13 mouse cellular contexts compared by ENCODE assay signal in the genomic region with DNA sequence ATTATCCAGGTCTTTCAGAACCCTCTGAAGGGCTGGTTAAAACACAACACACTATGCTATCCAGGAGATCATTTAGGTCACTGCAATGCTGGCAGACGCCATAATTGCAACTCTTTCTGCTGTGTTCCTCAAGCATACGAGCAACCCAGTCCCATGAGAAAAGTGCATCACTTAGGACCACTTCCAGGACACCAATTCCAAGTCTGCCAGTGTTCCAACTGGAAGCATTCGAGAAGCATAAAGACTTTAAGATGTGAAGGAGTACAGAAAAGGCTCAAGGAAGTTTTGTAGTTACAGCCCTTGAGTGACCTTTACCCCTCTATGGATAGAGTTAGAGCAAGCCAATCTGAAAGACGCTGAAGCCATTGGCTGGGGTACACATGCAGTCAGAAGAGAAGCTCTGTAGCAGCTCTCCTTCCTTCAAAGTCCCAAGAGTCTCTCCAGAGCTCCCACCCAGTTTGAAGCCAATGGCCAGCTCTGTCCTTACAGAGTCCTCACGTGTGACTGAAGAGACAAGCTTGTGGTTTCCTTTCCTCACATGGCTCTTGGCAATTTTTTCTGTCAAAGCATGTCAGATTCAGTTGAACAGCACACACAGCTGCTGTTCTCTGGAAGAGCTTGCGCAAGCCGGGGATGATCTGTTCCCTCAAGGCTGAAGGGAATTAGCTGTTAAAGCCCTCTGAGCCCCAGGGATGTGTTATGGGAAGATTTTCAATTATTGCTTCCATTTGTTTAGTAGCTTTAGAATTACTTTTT. TPM values are rescaled to one million over a fixed set of nuclear protein-coding genes. Genes with fewer than 3 reads are reported as not detected.
DNase-seq lines count a peak whose midpoint lies in the region; ATAC-seq and TF ChIP-seq lines count a peak whose summit lies in the region.
"Had no signal": no experiment of that assay in that cellular context is flagged by ENCODE, and none has a peak within 500 bp of the region (broad histone marks: within the 10 kb centered on the region; RNA-seq: fewer than 3 reads in every experiment).

No protein-coding gene starts in this region.

- DNase-seq in heart, adult 2 months, result peak; percentile 41 to 72
- DNase-seq in heart, embryonic 10.5 days (ENCODE audit: low spot score), result no peak
- peak; percentile 88 for DNase-seq in adipocyte (ENCODE audit: low spot score)
- DNase-seq in lung, postnatal 25 days (ENCODE audit: low spot score), result peak; percentile 60
- no peak for DNase-seq in left cerebral cortex, postnatal 10 days (ENCODE audit: extremely low spot score in 1 of 2, low spot score in 2 of 2)
- no peak for DNase-seq in kidney, adult 8-10 months
- DNase-seq: right cerebral cortex, adult 18-20 months had no signal

- intact Hi-C loops in heart, adult 2 months (cut with DNase I), result loop anchor here (2.0 kb wide), 1 partner anchor 123 kb away; no protein-coding TSS in a partner anchor
- intact Hi-C loops in left cerebral cortex, postnatal 10 days (cut with DNase I), result no loop called here

- no peak overlapping the region for H3K9ac ChIP-seq in heart, adult 2 months (ENCODE audit: low read depth, low read length)
- H3K9ac ChIP-seq: limb, embryonic 12.5 days; midbrain, embryonic 13.5 days had no signal

- H3K79me2 ChIP-seq in heart, adult 2 months (replicated peaks; ENCODE audit: control insufficient read depth, insufficient read depth, low read length), result no peaks in the 10 kb centered on the region

- peak; percentile 86 for TF ChIP-seq EP300 in heart, adult 2 months (IDR thresholded peaks at IDR 0.05; ENCODE audit: insufficient read depth, low read depth, low read length)

- H3K4me3 ChIP-seq in heart, adult 2 months, result no peak overlapping the region
- no peak overlapping the region for H3K4me3 ChIP-seq in heart, embryonic 10.5 days
- H3K4me3 ChIP-seq: limb, embryonic 12.5 days; midbrain, embryonic 13.5 days had no signal

- no peaks in the 10 kb centered on the region for H3K27me3 ChIP-seq in heart, adult 2 months (ENCODE audit: control insufficient read depth, insufficient read depth, low read length)
- H3K27me3 ChIP-seq in heart, embryonic 10.5 days (ENCODE audit: insufficient read depth, poor library complexity, severe bottlenecking), result no peaks in the 10 kb centered on the region
- H3K27me3 ChIP-seq: limb, embryonic 12.5 days; midbrain, embryonic 13.5 days had no signal

- peak overlapping the region; percentile 52; the same call in 1 of the 2 replicates for H3K27ac ChIP-seq in heart, adult 2 months
- no peak overlapping the region for H3K27ac ChIP-seq in heart, embryonic 10.5 days
- H3K27ac ChIP-seq: limb, embryonic 12.5 days; midbrain, embryonic 13.5 days had no signal

- no peaks in the 10 kb centered on the region; the same call in 1 of the 2 replicates for H3K4me1 ChIP-seq in heart, adult 2 months (ENCODE audit: control insufficient read depth, insufficient read depth, low read length)
- H3K4me1 ChIP-seq in heart, embryonic 10.5 days, result no peaks in the 10 kb centered on the region
- H3K4me1 ChIP-seq: limb, embryonic 12.5 days; midbrain, embryonic 13.5 days had no signal

- 52% methylated on average over 7 of the region's 7 CpGs for WGBS in heart, adult 2 months
- 76% methylated on average over 7 of the region's 7 CpGs for WGBS in heart, embryonic 10.5 days

- no peaks in the 10 kb centered on the region for H3K9me3 ChIP-seq in heart, embryonic 10.5 days
- H3K9me3 ChIP-seq: limb, embryonic 12.5 days; midbrain, embryonic 13.5 days had no signal

- no peak for TF ChIP-seq POLR2A in heart, adult 2 months (IDR thresholded peaks at IDR 0.05; ENCODE audit: insufficient read depth, low read depth, low read length)

- peak; percentile 79 for ATAC-seq in granulocyte monocyte progenitor cell, adult 5-6 weeks (replicated peaks; ENCODE audit: poor library complexity, severe bottlenecking)
- no peak for ATAC-seq in erythroblast, adult 5-6 weeks (replicated peaks; ENCODE audit: low FRiP score, poor library complexity, severe bottlenecking)
- ATAC-seq: midbrain, embryonic 13.5 days had no signal

- no peaks in the 10 kb centered on the region for H3K36me3 ChIP-seq in heart, adult 2 months (ENCODE audit: control insufficient read depth, insufficient read depth, low read length)
- H3K36me3 ChIP-seq in heart, embryonic 10.5 days, result no peaks in the 10 kb centered on the region
- H3K36me3 ChIP-seq: limb, embryonic 12.5 days; midbrain, embryonic 13.5 days had no signal

- TF ChIP-seq CTCF in heart, adult 2 months (IDR thresholded peaks at IDR 0.05), result no peak

RNA-seq across cellular contexts. Expression of a gene that starts 56.5 kb away (rescaled TPM):
- total RNA-seq in heart, adult 2 months (2021), result 1 to 10 TPM in 1 of 2 experiments, under 1 TPM in 1; 0.82 to 1.3 TPM
- 1.6 and 1.9 TPM in 2 replicates for polyA plus RNA-seq in heart, adult 2 months (2012; rRNA removed)
- not detected in 2 replicates for polyA plus RNA-seq in heart, embryonic 10.5 days (2016; fragmentation: Nextera tagmentation; extraction: Ambion mirVana)
- total RNA-seq in granulocyte monocyte progenitor cell, adult 5-6 weeks (2014; fragmentation: Nextera tagmentation), result not detected in 2 replicates
- not detected in 2 replicates for total RNA-seq in granulocyte monocyte progenitor cell, adult 5-6 weeks (2017)
- total RNA-seq in left cerebral cortex, postnatal 10 days (2021), result not detected
- total RNA-seq in erythroblast, adult 5-6 weeks (2015; ENCODE audit: low replicate concordance), result not detected in 2 replicates
- not detected in 2 replicates for total RNA-seq in erythroblast, adult 5-6 weeks (2017; ENCODE audit: low replicate concordance)
- polyA plus RNA-seq: embryonic facial prominence, embryonic 11.5 days; kidney, embryonic 14.5 days; limb, embryonic 12.5 days; midbrain, embryonic 13.5 days had no signal

Comparison
In these comparisons a context has a peak if more than half of its experiments do, and no peak if none do; other contexts are left out.
1. DNase-seq: peak in heart, adult 2 months (2 of 2), adipocyte (single experiment) and lung, postnatal 25 days (single experiment); none in heart, embryonic 10.5 days (single experiment), left cerebral cortex, postnatal 10 days (0 of 2) and kidney, adult 8-10 months (0 of 2).